Mouse (Mus musculus) small intestine, adult 2 months (tissue): Measurements from ENCODE around the gene Ranbp3.

Source experiments
- CTCF ChIP-seq: fragments of 200-500 bp; IDR thresholded peaks from 2 replicates; pipeline ENCODE4 v1.5.1; 2012; ENCODE audit warnings: low read depth, mild to moderate bottlenecking, control low read depth, inconsistent platforms, low read length, moderate library complexity, mixed read lengths; ENCODE audit not compliant: insufficient replicate concordance, insufficient read length; ENCODE audit errors: extremely low read depth
- POLR2A ChIP-seq: fragments of 200-500 bp; IDR thresholded peaks from 2 replicates; pipeline ENCODE4 v1.6.1; 2012; ENCODE audit warnings: low read depth, mild to moderate bottlenecking, control low read depth, inconsistent platforms, low read length, moderate library complexity

DNA sequence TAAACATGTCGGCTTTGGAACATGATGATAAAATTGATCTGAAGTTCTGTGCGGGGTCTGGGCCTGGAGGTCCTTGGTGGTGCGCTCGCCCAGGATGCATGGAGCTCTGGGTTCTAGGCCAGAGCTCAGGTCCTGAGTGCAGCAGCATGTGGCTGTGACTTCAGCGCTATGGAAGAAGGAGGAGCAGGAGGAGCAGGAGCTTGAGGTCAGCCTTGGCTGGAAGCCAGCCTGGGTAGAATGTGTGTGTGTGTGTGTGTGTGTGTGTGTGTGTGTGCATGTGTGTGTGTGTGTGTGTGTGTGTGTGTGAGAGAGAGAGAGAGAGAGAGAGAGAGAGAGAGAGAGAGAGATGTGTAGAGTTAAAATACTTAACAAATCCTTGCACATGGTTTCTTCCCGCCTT is 16.9 kb upstream of the Ranbp3 start:
- no peak for TF ChIP-seq POLR2A
- TF ChIP-seq CTCF = no peak
